Mouse (Mus musculus) E14TG2a.4 (cell line): ENCODE data around the gene Fam162a.

ENCODE experiments used
- CTCF ChIP-seq: conservative IDR thresholded peaks from 2 replicates; pipeline ENCODE4 v1.5.1; 2014; ENCODE audit warnings: low read length
- NANOG ChIP-seq: IDR thresholded peaks from 2 replicates; pipeline ENCODE4 v1.6.1; 2014; ENCODE audit warnings: borderline replicate concordance, low read length, mixed read lengths
- POU5F1 ChIP-seq: IDR thresholded peaks from 2 replicates; pipeline ENCODE4 v1.6.1; 2014; ENCODE audit warnings: low read length, borderline replicate concordance

DNA sequence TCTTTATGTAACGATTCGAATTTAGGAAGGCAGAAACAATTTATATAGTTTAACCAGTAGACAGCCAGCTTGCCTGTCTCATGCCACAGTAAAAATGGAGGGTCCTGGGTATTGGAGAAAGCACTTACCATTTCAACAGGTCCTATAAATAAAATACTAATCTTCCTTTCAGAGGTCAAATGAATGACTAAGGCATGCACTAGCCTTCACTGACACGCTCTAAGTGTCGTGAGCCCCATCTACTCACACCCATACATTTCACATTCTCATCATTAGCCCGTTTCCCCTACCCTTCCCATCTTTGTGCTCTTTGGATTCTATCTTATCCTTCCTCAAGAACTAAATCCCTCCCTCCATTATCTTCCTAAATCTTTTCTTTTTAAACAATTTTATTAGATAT is 6.5 kb downstream of the Fam162a start:
- TF ChIP-seq CTCF (no peak), NANOG (no peak), POU5F1 (no peak)
